Mouse (Mus musculus): ENCODE measurements around the gene Opcml.

DNA sequence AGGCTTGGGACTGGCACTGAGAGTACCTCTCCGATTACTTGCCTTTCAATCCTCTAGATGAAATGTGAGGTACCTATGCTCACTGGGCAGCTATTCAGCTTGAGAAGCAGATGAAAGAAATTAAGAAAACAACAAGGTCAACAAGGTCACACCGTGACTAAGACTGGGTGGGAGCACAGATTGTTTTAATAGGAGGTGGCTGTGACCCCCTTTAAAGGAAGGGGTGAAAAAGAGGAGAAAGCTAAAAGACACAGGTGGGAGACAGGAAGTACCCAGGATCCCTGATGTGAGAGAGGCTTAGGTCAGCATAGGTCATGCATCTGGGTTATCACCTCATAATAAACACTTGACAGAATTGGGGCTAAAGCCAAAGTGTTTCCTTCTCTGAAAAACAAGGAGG, 1009.5 kb downstream of the Opcml start:
- TF ChIP-seq MAX (IDR thresholded peaks at IDR 0.05) = no peak
- no peak for TF ChIP-seq CTCF (IDR thresholded peaks at IDR 0.05; ENCODE audit: control insufficient read depth, insufficient read depth, insufficient read length)
- TF ChIP-seq USF1 (IDR thresholded peaks at IDR 0.05; ENCODE audit: low read depth) = no peak
- no peak for TF ChIP-seq MYOD1 (IDR thresholded peaks at IDR 0.05; ENCODE audit: control insufficient read depth, insufficient read length, low read depth)
- no peak for TF ChIP-seq CEBPB (IDR thresholded peaks at IDR 0.05; ENCODE audit: low read depth)
